Mouse (Mus musculus) layer of hippocampus, adult 9-11 months (tissue): ENCODE results near the gene Gpr62.
A peak's percentile ranks its signal among the peaks of the same experiment; 100 is the strongest.

Experiments used
- DNase-seq: peaks from one replicate; pipeline ENCODE4 v3.0.0; 2022

The Gpr62 gene

DNA sequence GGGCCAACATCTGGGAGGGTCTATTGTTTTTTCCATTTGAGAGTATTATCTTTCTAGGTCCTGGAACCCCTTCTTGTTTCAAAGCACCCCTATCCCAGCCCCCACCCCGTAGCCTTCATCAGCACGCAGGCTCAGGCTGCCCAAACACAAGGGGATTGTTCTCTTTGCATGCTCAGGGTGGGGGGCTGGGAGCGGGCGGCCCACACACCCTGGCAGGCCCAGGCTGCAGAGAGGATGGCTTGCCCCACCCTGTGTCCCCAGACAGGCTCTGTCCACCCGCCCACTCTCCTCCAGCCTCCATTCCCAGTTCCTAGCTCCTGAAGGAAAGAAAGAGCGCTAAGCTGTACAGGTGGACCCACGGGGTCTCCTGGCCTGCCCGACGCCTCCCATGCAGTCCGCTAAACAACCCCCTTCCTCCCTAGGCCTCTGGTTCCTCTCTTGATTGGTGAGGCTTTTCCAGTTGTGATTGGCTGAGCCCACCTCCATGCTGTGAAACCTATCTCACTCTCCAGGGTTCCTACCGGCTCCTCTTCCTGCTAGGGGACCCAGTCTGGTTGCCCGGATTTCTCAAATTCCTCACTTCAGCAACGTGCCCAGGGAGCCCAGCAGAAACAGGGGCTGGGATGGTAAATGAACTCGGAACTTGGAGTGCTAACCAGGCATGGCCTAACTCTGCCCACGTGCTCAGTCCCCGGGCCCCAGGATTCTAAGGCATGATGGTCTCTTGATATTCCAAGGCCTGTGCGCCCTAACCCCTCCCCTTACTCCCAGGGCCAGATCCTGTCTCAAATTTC, 10.7 kb downstream of the Gpr62 start:
- DNase-seq: no peak

DNA sequence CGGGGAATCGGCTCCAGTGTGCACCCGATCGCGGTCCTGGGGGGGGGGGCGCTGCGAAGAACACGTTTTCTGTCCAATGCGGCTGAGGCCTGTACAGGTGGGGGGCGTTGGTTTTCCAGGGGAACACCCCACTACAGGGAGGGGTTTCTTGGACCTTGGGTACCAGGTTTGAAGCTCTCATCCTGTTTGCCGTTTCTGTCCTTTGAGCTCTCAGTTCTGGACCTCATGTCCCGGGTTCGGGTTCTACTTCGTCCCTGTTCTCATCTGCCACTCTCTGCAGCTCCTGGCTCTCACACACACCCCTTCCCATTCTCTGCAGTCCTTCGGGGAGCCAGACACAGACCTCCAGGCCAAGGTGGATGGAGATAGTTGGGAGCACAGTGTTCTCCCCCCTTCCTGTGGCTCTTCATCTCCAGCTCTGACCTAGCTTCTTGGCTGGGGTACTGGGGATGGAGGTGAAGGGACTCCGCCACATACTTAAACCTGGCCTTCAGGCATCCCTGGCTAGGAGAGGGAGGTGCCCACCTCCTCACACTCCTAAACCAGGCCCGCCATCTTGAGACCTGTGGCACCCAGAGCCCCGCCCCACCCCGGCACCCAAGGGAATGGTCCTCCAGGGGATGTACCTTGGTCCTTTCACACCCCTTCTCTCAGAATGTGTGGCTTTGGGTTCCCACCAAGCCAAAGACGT, 11.5 kb downstream of the Gpr62 start:
- DNase-seq: no peak

- DNase-seq: peak; percentile 70
These were observed 12.3 kb downstream of the Gpr62 start, which contains the start of gene Pcbp4 for GRCm38 (mm10) chr9:106453271-106454070. Gene Pcbp4 (plus strand): TSS chr9:106453291.

DNA sequence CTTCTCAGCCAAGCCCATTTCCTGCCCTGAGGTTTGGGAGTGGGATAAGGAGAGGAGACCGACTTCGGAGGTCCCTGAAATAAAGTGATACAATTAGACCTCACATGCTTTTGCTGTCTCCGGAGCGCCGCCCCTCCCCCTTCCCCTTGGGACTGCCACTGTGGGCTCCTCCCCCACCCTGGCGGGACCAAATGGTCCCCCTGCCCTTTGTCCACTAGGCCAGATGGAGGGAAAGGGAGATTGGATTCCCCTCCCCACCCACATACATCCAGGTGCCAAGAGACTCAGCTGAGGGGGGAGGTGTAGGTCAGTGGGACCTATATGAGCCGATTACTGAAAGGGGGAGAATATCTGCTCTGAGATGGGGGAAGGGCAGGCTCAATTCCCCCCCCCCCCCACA, 12.9 kb downstream of the Gpr62 start:
- no peak for DNase-seq

DNA sequence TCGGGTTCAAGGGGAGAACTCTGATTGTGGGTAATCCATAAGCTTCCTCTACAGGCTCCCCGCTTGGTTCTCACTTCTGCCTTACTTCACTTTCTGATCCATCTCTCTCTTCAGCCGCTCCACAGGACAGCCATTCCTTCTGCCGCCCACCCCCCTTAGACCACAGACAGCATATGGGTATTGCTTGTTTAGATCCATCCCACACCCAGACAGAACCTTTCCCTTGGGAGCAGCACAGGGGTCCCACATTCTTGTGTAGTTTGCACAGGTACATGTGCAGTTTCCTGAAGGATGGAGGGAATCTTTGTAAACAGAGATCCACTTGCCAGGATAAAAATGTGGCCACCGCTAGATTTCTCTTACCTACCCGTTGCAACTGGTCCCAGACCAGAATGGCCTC, 13.4 kb downstream of the Gpr62 start:
- DNase-seq: no peak

DNA sequence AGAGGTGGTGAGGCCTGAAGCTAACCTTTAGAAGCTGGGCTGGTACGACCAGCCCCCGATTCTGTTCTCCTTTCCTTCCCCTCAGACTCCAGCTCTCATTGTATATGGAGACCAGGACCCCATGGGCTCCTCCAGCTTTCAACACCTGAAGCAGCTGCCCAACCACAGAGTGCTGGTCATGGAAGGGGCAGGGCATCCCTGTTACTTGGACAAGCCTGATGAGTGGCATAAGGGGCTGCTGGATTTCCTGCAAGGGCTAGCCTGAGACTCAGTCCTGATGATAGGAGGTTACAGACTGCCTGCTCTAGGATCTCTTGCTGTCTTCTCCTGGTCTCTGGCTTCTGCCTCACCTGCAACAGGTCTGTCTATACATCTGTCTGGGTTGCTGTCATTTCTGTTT, 13.8 kb downstream of the Gpr62 start:
- no peak for DNase-seq

- no peak for DNase-seq
These were observed 14.4 kb downstream of the Gpr62 start for GRCm38 (mm10) chr9:106451298-106451697.

GRCm38 (mm10) chr9:106450661-106451060, 15.1 kb downstream of the Gpr62 start:
- no peak for DNase-seq

DNA sequence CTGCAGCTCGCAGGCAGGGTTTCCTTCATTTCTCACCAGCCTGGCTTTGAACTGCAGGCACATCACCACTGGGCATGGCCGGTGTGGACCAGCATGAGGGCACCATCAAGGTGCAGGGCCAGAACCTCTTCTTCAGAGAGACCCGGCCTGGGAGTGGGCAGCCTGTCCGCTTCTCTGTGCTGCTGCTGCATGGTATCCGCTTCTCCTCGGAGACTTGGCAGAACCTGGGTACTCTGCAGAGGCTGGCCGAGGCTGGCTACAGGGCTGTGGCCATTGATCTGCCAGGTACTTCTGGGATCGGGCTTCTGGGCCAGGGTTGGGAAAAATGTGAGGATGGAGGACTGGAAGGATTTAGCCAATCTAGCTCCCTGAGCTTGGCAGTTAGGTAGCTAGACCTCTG, 15.8 kb downstream of the Gpr62 start:
- DNase-seq: no peak

GRCm38 (mm10) chr9:106448498-106449031, 17.2 kb downstream of the Gpr62 start:
- peak; percentile 80 for DNase-seq

DNA sequence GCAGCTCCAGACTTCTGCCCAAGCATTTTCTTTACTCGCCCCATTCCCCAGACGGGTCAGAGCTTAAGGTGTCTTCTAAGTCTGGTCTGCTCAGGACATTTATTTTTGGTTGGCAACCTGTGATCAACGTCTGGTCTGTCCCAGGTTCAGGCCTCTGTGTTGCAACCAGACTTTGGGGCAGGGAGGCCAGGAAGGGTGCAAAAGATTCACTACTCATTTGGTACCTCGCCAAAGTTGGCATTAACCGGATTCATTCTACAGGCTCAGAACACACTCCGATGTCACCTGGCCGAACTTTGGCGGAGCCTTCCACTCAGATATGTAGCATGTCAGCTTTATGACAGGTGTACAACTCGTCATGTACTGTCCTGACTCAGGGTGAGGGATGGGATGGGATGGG, 17.8 kb downstream of the Gpr62 start:
- DNase-seq: no peak

- peak; percentile 94 for DNase-seq
These were observed 18.4 kb downstream of the Gpr62 start, which contains the start of the genes Abhd14b and Abhd14a for GRCm38 (mm10) chr9:106447348-106447747. Gene Abhd14b (plus strand): TSS chr9:106447459. Gene Abhd14a (minus strand): TSS chr9:106447678.

GRCm38 (mm10) chr9:106444836-106445235, 20.9 kb downstream of the Gpr62 start:
- DNase-seq: no peak

DNA sequence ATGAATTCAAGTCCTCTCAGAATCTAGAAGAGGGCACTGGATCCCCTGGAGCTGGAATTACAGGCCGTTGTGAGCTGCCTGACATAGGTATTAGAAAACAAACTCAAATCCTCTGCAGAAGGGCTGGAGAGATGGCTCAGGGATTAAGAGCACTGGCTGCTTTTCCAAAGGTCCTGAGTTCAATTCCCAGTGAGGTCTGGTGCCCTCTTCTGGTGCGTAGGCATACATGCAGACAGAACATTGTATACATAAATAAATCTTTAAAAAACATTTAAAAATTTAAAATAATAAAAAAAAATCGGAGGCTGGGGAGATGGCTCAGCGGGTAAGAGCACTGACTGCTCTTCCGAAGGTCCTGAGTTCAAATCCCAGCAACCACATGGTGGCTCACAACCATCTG, 23.1 kb downstream of the Gpr62 start:
- DNase-seq: no peak

- no peak for DNase-seq
These were observed 29.2 kb downstream of the Gpr62 start for GRCm38 (mm10) chr9:106436566-106436965.

GRCm38 (mm10) chr9:106433389-106433788, 32.3 kb downstream of the Gpr62 start:
- DNase-seq: no peak

DNA sequence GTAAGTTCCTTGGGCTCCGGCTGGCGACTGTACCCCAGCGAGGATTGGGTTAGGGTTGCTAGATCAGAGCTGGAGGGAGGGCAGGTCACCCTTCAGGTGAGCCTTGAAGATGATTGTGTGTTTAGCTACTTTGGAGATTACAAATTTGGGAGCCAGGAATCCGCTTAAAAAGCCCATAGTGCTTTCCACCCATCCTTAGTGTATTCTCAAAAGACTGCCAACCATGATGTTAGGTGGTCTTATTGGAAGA, 35.8 kb downstream of the Gpr62 start:
- no peak for DNase-seq

- DNase-seq: peak; percentile 93
These were observed 36.3 kb downstream of the Gpr62 start, which contains the start of gene Rpl29 for GRCm38 (mm10) chr9:106429221-106430014. Gene Rpl29 (plus strand): TSS chr9:106429454.

GRCm38 (mm10) chr9:106428719-106429220, 37.0 kb downstream of the Gpr62 start:
- no peak for DNase-seq

DNA sequence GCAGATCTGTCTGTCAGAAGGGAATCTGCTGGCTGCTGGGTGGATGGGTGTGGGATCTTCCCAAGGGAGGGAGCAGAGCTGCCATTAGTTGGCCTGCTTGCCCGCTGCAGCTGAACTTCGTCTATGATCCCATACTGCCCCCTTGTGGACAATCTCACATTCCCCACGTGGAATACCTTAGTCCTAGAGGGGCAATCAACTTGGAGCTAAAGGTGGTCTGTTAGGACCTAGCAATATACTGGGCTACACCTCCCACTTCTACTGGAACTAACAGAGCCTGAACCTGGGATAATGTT, 43.9 kb downstream of the Gpr62 start:
- peak; percentile 88 for DNase-seq

GRCm38 (mm10) chr9:106421033-106421864, 44.5 kb downstream of the Gpr62 start:
- no peak for DNase-seq

- no peak for DNase-seq
These were observed 45.1 kb downstream of the Gpr62 start for GRCm38 (mm10) chr9:106420608-106421007.
